Mouse (Mus musculus) myocyte (in vitro differentiated cells): ENCODE measurements around the gene Wasf3.

Experiments used
- POLR2A ChIP-seq: IDR thresholded peaks from one replicate; pipeline ENCODE4 v1.6.1; 2011; ENCODE audit warnings: low read depth, mild to moderate bottlenecking, control low read depth, moderate library complexity; ENCODE audit not compliant: insufficient read length
- POLR2AphosphoS2 ChIP-seq: IDR thresholded peaks from one replicate; pipeline ENCODE4 v1.6.1; 2011; ENCODE audit warnings: low read depth, control low read depth; ENCODE audit not compliant: insufficient read length
- TCF12 ChIP-seq: IDR thresholded peaks from one replicate; pipeline ENCODE4 v1.6.1; 2011; ENCODE audit warnings: mild to moderate bottlenecking, control low read depth; ENCODE audit not compliant: poor library complexity, insufficient read depth, severe bottlenecking

DNA sequence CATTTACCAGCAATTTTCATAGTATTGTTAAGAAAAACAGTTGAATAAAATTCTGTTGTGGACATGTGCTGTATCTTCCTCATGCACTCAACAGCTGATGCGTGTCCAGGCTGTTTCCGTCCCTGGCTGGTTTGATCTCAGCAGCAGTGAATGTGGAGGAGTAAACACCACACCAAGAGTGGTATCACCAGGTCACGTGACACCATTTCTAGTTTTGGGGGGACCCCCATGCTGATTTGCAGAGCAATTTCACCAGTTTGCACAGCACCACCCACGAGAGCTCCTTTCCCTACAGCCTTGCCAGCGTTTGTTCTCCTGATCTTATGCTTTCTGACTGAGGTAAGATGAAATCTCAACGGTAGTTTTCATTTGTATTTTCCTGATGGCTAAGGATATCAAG, 37.7 kb upstream of the Wasf3 start:
- no peak for TF ChIP-seq POLR2A
- TF ChIP-seq TCF12: no peak
- TF ChIP-seq POLR2AphosphoS2: no peak
